Mouse (Mus musculus): ENCODE results near the gene Wbp2. TPM values are rescaled to one million over a fixed set of nuclear protein-coding genes. Genes with fewer than 3 reads are reported as not detected.

Gene Wbp2
- total RNA-seq, 2 experiments from 2014 or later: 126 to 136 TPM

DNA sequence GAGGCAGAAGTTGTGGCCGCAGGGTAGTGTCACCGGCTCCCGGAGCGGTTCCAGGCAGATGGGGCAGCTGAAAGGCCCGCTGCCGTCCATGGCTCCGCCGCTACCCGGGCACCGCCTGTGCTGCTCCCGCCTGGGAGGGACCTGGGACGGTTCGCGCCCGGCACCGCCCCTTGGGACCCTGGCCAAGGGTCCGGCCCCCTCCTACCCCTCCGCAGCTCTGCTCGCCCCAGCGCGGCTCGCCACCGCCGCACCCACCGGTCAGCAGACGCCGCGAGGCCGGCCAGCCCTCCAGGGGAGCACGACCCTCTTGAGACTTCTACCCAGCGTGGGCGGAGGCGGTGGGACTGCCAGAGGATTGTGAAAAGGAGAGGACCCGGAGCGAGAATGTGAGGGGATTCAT, 23.3 kb upstream of the Wbp2 start:
- no peak for DNase-seq (ENCODE audit: low spot score in 2 of 2)

DNA sequence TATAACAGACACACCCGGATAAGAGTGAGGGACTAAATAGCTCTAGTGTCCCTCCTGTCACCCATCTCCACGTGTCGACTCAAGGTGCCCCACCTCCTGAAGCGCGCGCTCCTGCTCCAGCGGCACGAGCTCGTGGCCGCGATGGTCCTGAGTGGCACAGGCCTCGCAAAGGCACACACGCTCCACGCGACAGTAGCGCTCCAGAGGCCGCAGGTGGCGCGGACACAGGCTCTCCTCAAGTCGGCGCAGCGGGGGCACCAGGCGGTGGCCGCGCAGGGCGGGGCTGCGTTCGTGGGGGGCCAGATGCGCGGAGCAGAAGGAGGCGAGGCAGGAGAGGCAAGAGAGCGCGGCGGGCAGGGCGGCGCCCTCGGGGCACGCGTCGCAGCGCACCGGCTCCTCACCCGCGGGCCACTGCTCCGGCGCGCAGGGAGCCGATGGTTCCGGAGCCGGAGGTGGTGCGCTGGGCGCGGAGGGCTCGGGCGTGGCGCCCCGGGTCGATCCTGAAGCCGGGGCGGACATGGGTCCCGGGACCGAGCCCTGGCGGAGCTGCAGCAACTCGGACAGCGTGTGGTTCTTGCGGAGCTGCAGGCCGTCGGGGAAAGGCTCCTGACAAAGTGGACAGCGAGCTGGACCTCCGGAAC, 22.8 kb upstream of the Wbp2 start:
- DNase-seq (ENCODE audit: low spot score in 2 of 2): no peak

- no peak for DNase-seq (ENCODE audit: low spot score in 2 of 2)
Measured at GRCm38 (mm10) chr11:116108464-116109137, 21.8 kb upstream of the Wbp2 start.

- DNase-seq (ENCODE audit: low spot score in 2 of 2): no peak
Measured at GRCm38 (mm10) chr11:116107777-116108285, 21.0 kb upstream of the Wbp2 start.

DNA sequence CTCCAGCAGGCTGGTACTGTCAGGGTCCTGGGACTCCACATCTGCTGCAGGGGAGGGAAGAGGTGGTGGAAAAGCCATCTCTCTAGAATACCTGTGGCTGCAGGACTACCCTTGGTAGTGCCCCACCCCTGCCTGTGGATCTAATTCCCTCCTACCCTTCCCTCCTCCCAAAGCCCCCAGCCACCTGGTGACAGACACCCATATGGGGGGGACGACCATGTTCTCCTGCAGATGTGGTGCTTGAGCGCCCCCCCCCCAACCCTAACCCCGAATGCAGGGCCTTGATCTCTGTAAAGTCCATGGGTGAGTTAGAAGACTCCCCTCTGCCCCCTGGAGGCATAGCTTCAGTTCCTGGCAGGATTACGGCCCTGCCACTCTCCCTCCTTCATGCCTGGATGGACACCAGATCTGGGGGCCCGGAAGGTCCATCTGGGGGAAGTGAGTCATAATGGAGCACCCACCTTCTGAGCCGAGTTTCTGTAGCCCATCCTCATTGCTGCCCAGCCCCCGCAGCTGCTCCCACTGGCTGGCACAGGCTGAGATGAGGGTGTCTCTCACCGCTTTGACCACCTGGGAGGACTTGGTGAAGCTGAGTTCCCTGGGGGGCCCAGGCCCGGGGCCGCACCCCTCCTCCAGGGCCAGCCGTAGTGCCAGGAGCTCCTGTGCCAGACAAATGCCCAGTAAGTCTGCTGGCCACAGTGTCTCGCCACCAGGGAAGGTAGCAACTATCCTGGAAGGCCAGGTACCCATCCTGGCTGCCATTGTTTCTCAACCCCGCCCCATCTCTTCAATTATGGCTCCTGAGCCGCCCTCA, 20.4 kb upstream of the Wbp2 start:
- DNase-seq (ENCODE audit: low spot score in 2 of 2): no peak

DNA sequence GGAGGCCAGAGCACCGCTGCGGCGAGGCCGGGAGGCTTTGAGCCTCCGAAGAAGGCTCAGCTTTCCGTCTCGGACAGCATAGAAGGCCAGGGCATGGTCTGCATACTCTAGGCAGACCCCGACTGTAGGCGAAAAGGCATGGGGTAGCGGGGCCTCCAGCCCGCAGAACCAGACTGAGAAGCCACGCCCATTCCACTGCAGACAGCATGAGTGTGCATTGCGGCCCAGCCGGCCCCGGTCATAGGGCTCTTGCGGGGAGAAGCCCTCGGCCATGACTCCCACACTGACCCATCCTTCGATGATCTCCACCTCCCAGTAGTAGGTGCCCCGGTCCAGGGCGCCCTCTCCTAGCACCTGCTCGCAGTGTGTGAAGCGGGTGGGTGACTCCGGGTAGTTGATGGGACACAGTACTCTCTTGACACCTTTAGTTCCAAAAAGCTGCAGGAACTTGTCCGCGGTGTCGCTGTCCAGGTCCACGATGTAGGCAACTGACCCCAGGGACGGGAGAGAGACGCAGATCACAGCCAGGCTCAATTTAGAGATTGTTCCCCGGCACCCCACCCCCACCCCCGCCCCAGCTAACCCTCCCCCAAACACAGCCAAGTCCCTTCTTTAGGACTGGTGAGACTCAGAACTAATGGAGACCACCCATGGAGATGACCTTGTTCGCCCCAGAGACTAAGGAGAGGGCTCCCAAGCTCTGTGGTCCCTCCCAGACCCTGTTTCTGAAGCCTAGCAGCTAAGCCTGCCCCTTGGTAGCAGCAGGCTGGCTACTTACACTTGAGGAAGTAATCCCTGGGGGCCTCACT, 19.6 kb upstream of the Wbp2 start:
- DNase-seq (ENCODE audit: low spot score in 2 of 2): no peak

GRCm38 (mm10) chr11:116105065-116105464, 18.3 kb upstream of the Wbp2 start:
- DNase-seq (ENCODE audit: low spot score in 2 of 2): no peak

- peak in 1 of 2 experiments; percentile 56 for DNase-seq (ENCODE audit: low spot score in 2 of 2)
Measured at GRCm38 (mm10) chr11:116104006-116104646, 17.3 kb upstream of the Wbp2 start.

DNA sequence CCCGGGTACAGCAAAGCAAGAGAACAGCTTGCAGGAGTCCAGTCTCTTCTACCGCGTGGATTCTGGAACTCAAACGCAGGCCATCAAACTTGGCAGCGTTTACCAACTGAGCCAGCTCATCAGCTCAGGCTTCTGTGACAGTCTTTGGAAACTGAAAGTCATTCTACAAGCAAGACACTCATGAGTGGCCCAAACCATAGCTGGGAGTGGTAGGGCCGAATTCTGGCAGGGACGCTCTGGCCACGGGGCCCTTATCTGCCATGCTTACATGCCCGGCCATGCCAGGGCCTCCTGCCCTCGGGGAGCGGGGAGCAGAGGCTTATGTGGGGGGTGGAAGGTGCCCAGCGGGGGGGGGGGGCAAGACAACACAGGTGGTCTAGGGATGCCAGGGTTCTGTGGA, 16.8 kb upstream of the Wbp2 start:
- no peak for DNase-seq (ENCODE audit: low spot score in 2 of 2)

DNA sequence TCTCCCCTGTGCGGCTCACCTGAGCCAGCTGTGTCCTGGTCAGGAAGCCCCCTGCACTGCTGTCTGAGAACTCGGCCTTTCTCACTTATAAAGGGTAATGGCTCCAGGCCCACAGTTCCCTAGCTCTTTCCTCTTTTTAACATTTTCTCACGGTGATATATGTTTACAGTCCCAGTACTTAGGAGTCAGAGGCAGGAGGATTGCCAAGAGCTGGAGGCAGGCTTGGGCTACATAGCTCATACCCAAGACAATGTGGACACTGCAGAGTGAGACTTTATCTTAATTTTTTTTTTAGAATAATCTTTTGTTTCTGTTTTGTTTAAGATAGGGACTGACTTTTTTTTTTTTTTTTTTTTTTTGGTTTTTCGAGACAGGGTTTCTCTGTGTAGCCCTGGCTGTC, 15.7 kb upstream of the Wbp2 start:
- DNase-seq (ENCODE audit: low spot score in 2 of 2): no peak

GRCm38 (mm10) chr11:116101931-116102381, 15.2 kb upstream of the Wbp2 start:
- no peak for DNase-seq (ENCODE audit: low spot score in 2 of 2)

GRCm38 (mm10) chr11:116100839-116101238, 14.0 kb upstream of the Wbp2 start:
- DNase-seq (ENCODE audit: low spot score in 2 of 2): no peak

GRCm38 (mm10) chr11:116100385-116100784, 13.6 kb upstream of the Wbp2 start:
- DNase-seq (ENCODE audit: low spot score in 2 of 2): no peak

GRCm38 (mm10) chr11:116099462-116099861, 12.7 kb upstream of the Wbp2 start:
- no peak for DNase-seq (ENCODE audit: low spot score in 2 of 2)

DNA sequence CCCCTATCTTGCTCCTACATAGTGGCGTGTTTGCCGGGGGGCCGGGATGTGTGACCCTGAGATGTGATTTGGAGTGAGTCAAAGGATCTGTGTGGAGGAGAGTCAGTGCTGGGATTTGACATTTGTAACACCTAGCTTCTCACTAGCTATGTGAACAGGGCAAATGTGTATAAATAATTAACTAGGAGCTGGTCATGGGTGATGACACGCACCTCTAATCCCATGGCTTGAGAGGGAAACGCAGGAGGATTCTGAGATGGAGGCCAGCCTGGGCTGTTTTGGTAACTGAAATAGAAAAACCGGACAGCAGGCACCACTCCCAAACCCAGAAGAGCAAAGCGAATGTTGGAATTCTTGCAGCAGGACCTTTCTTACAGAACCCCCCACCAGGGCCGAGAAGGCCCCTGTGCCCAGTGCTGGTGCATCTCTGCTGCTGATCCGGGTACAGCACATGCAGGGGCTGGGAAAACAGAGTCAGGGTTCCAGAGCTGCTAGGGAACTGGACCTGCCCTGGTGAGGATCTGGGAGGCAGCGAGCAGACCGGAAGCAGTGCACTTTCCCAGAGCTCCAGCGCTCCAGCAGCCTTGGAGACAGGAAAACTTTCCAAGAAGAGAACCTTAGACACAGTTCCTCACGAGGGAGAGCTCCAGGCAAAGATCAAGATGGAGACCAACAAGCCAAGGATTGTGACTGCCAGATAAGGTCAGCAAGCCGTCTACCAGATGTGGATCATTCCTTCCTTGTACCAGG, 12.1 kb upstream of the Wbp2 start:
- DNase-seq (ENCODE audit: low spot score in 2 of 2): no peak

DNA sequence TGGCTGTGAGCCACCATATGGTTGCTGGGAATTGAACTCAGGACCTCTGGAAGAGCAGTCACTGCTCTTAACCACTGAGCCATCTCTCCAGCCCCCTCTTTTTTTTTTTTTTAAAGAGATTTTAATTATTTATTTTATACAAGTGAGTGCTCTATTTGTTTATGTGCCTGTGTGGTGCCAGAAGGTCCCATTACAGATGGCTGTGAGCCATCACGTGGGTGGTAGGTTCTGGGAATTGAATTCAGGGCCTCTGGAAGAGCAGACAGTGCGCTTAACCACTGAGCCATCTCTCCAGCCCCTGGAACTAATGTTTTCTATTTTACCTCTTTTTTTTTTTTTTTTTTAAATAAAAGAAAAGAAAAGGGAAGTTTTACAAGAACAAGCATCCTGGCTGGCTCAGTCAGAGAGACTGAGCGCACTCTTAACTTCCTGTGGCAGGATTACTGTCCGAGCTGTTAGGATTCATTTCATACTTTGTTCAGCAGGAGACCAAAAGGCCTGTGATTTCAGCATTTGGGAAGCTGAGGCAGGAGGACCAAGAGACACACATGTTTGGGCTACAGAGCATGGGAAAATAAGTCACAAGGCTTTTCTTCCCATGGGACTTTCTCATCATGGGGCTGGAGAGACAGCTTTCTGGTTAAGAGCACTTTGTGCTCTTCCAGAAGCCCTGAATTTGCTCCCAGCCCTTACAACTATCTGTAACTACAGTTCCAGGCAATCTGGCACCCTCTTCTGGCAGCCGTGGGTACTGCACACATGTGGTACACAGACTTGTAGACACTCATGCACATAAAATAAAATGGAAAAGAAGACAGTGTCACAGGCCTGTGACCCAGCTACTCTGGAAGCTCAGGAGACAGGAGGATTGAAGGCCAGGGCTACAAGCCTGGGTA, 9.7 kb upstream of the Wbp2 start:
- no peak for DNase-seq (ENCODE audit: low spot score in 2 of 2)

GRCm38 (mm10) chr11:116095573-116095972, 8.8 kb upstream of the Wbp2 start:
- DNase-seq (ENCODE audit: low spot score in 2 of 2): no peak

- no peak for DNase-seq (ENCODE audit: low spot score in 2 of 2)
Measured at GRCm38 (mm10) chr11:116093771-116094565, 7.2 kb upstream of the Wbp2 start.
